Mouse (Mus musculus): ENCODE data around the gene Pilrb1. TPM values are rescaled to one million over a fixed set of nuclear protein-coding genes. Genes with fewer than 3 reads are reported as not detected.
A peak's percentile ranks its signal among the peaks of the same experiment; 100 is the strongest.
"Not testable (repeated sequence)": the region's sequence is repeated elsewhere in the genome, so short reads cannot be mapped to it uniquely, and the experiment has no call there.

Pilrb1 gene
- 0.16 TPM in 1 of 2 replicates, not detected in the other for polyA plus RNA-seq (2016; fragmentation: Nextera tagmentation; extraction: Ambion mirVana)

DNA sequence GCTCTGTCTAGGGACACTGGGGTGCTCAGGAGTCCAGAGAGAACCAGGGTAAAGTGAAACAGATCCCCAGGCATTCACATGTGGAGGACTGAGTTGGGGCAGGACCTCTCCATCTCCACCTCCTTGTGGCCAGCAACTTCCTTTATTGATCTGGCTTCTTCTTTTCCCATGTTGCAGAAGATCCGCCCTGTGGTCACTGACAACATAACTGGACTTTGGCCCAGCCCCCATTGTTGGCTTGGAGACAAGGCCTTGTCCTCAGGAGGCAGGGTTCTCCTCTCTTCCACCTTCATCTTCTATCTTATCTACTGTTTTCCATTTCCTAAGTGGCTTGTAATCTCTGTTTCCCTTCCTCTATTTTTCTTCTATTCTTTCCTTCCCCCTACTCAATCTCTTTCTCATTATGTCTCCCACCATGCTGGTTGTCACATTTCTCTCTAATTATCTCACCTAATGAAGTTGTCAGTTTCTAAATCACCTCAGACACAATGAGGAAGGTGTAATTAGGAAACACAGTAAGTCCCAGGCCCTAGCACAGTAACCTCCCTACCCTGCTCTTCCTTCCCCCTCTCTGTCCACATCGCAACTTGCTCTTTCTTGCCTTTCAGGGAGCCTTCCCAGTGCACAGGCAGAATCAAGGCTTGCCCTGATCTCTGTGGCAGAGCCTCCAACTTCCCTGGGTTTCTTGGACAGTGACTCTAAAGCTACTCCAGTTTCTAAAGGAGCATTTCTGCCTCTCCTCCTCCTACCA, at the start of gene Pilrb1:
Gene Pilrb1, minus strand, starts transcription at position 147 of the 751 bp plus-strand sequence.
- H3K4me3 ChIP-seq; H3K27ac ChIP-seq (replicated peaks); H3K27me3 ChIP-seq (replicated peaks; ENCODE audit: low read depth, poor library complexity, severe bottlenecking); H3K36me3 ChIP-seq (replicated peaks); DNase-seq (ENCODE audit: low spot score); H3K4me1 ChIP-seq; H3K9me3 ChIP-seq: not testable (repeated sequence)
- 81% methylated on average over 2 of the region's 2 CpGs for WGBS

GRCm38 (mm10) chr5:137897812-137898211, 39.9 kb upstream of the Pilrb1 start:
- no peaks in the 10 kb centered on the region for H3K4me1 ChIP-seq
- no peak for DNase-seq (ENCODE audit: low spot score)
- H3K4me3 ChIP-seq: no peak overlapping the region
- no peak overlapping the region for H3K27ac ChIP-seq (replicated peaks)
- H3K9me3 ChIP-seq: no peaks in the 10 kb centered on the region
- WGBS: 88% methylated on average over 1 of the region's 1 CpGs
- H3K36me3 ChIP-seq (replicated peaks): no peaks in the 10 kb centered on the region
- H3K27me3 ChIP-seq (replicated peaks; ENCODE audit: low read depth, poor library complexity, severe bottlenecking): no peaks in the 10 kb centered on the region

- no peaks in the 10 kb centered on the region for H3K4me1 ChIP-seq
- WGBS: 69% methylated on average over 1 of the region's 1 CpGs
- H3K27me3 ChIP-seq (replicated peaks; ENCODE audit: low read depth, poor library complexity, severe bottlenecking): no peaks in the 10 kb centered on the region
- no peaks in the 10 kb centered on the region for H3K36me3 ChIP-seq (replicated peaks)
- no peak overlapping the region for H3K27ac ChIP-seq (replicated peaks)
- no peak overlapping the region for H3K4me3 ChIP-seq
- H3K9me3 ChIP-seq: no peaks in the 10 kb centered on the region
- DNase-seq (ENCODE audit: low spot score): no peak
Measured at GRCm38 (mm10) chr5:137892954-137893353, 35.0 kb upstream of the Pilrb1 start.

- Histone ChIP-seq H3K4me3 (no peak overlapping the region), H3K27ac (replicated peaks) (no peak overlapping the region), H3K36me3 (replicated peaks) (no peaks in the 10 kb centered on the region), H3K9me3 (no peaks in the 10 kb centered on the region), H3K4me1 (no peaks in the 10 kb centered on the region), H3K27me3 (replicated peaks; ENCODE audit: low read depth, poor library complexity, severe bottlenecking) (no peaks in the 10 kb centered on the region)
- no peak for DNase-seq (ENCODE audit: low spot score)
- WGBS: 96% methylated on average over 1 of the region's 1 CpGs
Measured at GRCm38 (mm10) chr5:137887666-137888065, 29.8 kb upstream of the Pilrb1 start.

DNA sequence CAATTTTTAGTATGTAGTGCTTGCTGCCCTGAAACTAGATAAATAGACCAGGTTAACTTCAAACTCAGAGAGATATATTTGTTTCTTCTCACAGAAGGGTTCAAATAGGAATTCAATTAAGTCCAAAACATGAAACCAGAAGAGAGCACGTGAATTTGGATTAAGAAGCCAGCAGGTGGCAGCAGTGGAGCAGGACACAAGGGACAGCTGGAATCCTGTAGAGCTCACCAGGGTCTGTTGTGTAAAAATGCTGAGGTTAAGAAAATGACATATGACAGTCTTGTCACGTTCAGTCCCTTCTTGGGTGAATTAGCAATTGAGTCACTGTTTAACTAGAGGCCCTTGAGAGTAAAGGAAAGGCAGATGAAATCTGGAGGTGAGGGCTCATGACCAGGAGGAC, 28.0 kb upstream of the Pilrb1 start:
- DNase-seq (ENCODE audit: low spot score): peak; percentile 50
- 7% methylated on average over 2 of the region's 2 CpGs for WGBS
- no peak overlapping the region for H3K27ac ChIP-seq (replicated peaks)
- H3K4me1 ChIP-seq: no peaks in the 10 kb centered on the region
- no peaks in the 10 kb centered on the region for H3K9me3 ChIP-seq
- no peaks in the 10 kb centered on the region for H3K27me3 ChIP-seq (replicated peaks; ENCODE audit: low read depth, poor library complexity, severe bottlenecking)
- H3K4me3 ChIP-seq: no peak overlapping the region
- H3K36me3 ChIP-seq (replicated peaks): no peaks in the 10 kb centered on the region

- no peak for DNase-seq (ENCODE audit: low spot score)
- 86% methylated on average over 3 of the region's 3 CpGs for WGBS
- no peak overlapping the region for H3K4me3 ChIP-seq
- H3K27ac ChIP-seq (replicated peaks): no peak overlapping the region
- H3K4me1 ChIP-seq: no peaks in the 10 kb centered on the region
- no peaks in the 10 kb centered on the region for H3K27me3 ChIP-seq (replicated peaks; ENCODE audit: low read depth, poor library complexity, severe bottlenecking)
- H3K36me3 ChIP-seq (replicated peaks): no peaks in the 10 kb centered on the region
- no peaks in the 10 kb centered on the region for H3K9me3 ChIP-seq
Measured at GRCm38 (mm10) chr5:137883345-137883744, 25.4 kb upstream of the Pilrb1 start.

DNA sequence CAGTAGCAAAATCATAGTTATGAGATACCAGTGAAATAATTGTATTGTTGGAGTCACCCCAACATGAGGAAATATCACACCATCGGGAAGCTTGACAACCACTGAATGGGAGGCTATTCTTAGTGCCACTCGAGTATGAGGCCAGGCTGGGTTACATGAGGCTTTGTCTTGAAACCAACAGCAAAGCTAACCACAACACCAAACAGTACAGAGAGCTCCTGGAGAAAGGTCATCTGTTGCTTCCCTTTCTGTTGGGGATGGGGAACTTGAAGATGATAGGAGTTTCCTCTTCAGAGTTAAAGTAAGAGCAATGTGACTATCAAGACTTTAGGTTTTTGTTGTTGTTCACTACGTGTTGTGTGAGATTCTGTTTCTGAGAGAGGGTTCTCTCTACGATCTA, 25.0 kb upstream of the Pilrb1 start:
- no peak for DNase-seq (ENCODE audit: low spot score)
- Histone ChIP-seq H3K36me3 (replicated peaks) (no peaks in the 10 kb centered on the region), H3K9me3 (no peaks in the 10 kb centered on the region), H3K27ac (replicated peaks) (no peak overlapping the region), H3K4me3 (no peak overlapping the region), H3K4me1 (no peaks in the 10 kb centered on the region), H3K27me3 (replicated peaks; ENCODE audit: low read depth, poor library complexity, severe bottlenecking) (no peaks in the 10 kb centered on the region)
- WGBS: 80% methylated on average over 4 of the region's 4 CpGs

GRCm38 (mm10) chr5:137877860-137878259, 20.0 kb upstream of the Pilrb1 start:
- Histone ChIP-seq H3K27me3 (replicated peaks; ENCODE audit: low read depth, poor library complexity, severe bottlenecking) (no peaks in the 10 kb centered on the region), H3K4me3 (no peak overlapping the region), H3K36me3 (replicated peaks) (no peaks in the 10 kb centered on the region), H3K27ac (replicated peaks) (no peak overlapping the region), H3K9me3 (no peaks in the 10 kb centered on the region), H3K4me1 (no peaks in the 10 kb centered on the region)
- DNase-seq (ENCODE audit: low spot score): no peak
- 59% methylated on average over 2 of the region's 2 CpGs for WGBS

GRCm38 (mm10) chr5:137875054-137875453, 17.1 kb upstream of the Pilrb1 start:
- no peak overlapping the region for H3K4me3 ChIP-seq
- H3K27ac ChIP-seq (replicated peaks): no peak overlapping the region
- DNase-seq (ENCODE audit: low spot score): no peak
- H3K4me1 ChIP-seq: no peaks in the 10 kb centered on the region
- no peaks in the 10 kb centered on the region for H3K27me3 ChIP-seq (replicated peaks; ENCODE audit: low read depth, poor library complexity, severe bottlenecking)
- 88% methylated on average over 2 of the region's 2 CpGs for whole genome bisulfite sequencing
- H3K9me3 ChIP-seq: no peaks in the 10 kb centered on the region
- no peaks in the 10 kb centered on the region for H3K36me3 ChIP-seq (replicated peaks)

DNA sequence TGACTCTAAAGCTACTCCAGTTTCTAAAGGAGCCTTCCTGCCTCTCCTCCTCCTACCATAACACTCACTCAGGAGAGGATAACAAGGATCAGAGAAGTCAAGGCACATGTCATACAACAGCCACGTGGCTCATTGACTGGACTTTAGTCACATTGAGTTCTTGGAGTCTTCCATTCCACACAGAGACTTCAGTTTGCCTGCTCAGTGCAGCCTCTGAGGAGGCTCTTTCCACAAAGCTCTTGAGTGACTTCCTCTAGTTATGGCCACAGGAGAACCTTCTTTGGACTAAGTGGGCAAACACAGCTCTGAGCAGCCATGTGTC, 14.4 kb upstream of the Pilrb1 start:
- not testable (repeated sequence) for DNase-seq (ENCODE audit: low spot score); H3K4me1 ChIP-seq; H3K27ac ChIP-seq (replicated peaks); H3K27me3 ChIP-seq (replicated peaks; ENCODE audit: low read depth, poor library complexity, severe bottlenecking); H3K4me3 ChIP-seq; H3K9me3 ChIP-seq; H3K36me3 ChIP-seq (replicated peaks)
- WGBS: 50% methylated on average over 1 of the region's 1 CpGs

DNA sequence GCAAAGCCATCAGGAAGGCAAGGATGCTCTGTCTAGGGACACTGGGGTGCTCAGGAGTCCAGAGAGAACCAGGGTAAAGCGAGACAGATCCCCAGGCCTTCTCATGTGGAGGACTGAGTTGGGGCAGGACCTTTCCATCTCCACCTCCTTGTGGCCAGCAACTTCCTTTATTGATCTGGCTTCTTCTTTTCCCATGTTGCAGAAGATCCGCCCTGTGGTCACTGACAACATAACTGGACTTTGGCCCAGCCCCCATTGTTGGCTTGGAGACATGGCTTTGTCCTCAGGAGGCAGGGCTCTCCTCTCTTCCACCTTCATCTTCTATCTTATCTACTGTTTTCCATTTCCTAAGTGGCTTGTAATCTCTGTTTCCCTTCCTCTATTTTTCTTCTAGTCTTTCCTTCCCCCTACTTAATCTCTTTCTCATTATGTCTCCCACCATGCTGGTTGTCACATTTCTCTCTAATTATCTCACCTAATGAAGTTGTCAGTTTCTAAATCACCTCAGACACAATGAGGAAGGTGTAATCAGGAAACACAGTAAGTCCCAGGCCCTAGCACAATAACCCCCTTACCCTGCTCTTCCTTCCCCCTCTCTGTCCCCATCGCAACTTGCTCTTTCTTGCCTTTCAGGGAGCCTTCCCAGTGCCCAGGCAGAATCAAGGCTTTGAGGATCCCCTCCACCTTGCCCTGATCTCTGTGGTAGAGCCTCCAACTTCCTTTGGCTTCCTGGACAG, 13.9 kb upstream of the Pilrb1 start, which contains the start of gene Pilrb2:
Gene Pilrb2, minus strand, starts transcription at position 172 of the 737 bp plus-strand sequence.
- not testable (repeated sequence) for DNase-seq (ENCODE audit: low spot score); H3K36me3 ChIP-seq (replicated peaks); H3K27ac ChIP-seq (replicated peaks); H3K9me3 ChIP-seq; H3K27me3 ChIP-seq (replicated peaks; ENCODE audit: low read depth, poor library complexity, severe bottlenecking); H3K4me1 ChIP-seq; H3K4me3 ChIP-seq
- WGBS: 76% methylated on average over 3 of the region's 3 CpGs

GRCm38 (mm10) chr5:137868600-137868999, 10.7 kb upstream of the Pilrb1 start:
- WGBS: 82% methylated on average over 2 of the region's 2 CpGs
- H3K36me3 ChIP-seq (replicated peaks); H3K27ac ChIP-seq (replicated peaks); H3K4me1 ChIP-seq; H3K9me3 ChIP-seq; H3K4me3 ChIP-seq; H3K27me3 ChIP-seq (replicated peaks; ENCODE audit: low read depth, poor library complexity, severe bottlenecking); DNase-seq (ENCODE audit: low spot score): not testable (repeated sequence)

DNA sequence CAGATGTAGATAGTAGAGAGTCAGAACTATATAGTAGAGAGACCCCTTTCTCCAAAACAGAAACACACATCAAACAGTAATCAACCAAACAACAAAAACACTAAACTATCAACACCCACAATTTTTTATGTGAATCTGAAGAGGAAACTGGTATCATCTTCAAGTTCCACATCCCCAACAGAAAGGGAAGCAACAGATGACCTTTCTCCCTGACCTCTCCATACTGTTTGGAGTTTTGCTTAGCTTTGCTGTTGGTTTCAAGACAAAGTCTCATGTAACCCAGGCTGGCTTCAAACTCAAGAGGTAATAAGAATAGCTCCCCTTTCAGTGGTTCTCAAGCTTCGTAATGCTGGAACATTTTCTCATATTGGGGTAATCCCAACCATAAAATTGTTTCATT, 6.1 kb upstream of the Pilrb1 start:
- not testable (repeated sequence) for H3K36me3 ChIP-seq (replicated peaks); H3K9me3 ChIP-seq; H3K27ac ChIP-seq (replicated peaks); H3K4me3 ChIP-seq; H3K27me3 ChIP-seq (replicated peaks; ENCODE audit: low read depth, poor library complexity, severe bottlenecking); H3K4me1 ChIP-seq; DNase-seq (ENCODE audit: low spot score)
- WGBS: 83% methylated on average over 1 of the region's 1 CpGs
